Mouse (Mus musculus): ENCODE data around the gene Gm10837.

Gm10837 gene

GRCm38 (mm10) chr14:122479461-122480109, 10.8 kb upstream of the Gm10837 start:
- no peak for DNase-seq (ENCODE audit: low spot score in 2 of 2)

DNA sequence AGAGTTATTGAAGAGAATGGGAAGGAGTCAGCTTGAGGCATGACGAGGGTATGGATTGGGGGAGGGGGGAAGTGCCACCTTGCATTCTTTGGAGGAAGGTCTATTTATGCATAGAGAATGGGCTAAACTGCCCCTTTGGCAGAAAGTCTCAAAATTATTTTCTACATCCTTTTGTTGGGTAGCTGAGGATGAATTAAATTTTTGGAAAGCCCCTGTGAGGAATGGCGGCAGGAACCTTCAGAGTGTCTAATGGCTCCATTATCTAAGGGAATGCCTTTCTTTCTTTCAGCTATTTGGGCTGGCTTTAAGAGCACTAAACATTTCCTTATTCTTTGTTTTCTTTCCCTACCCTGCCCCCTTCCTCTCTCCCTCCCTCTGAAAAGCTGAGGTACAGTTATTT, 10.0 kb upstream of the Gm10837 start:
- no peak for DNase-seq (ENCODE audit: low spot score in 2 of 2)

GRCm38 (mm10) chr14:122481181-122481580, 9.2 kb upstream of the Gm10837 start:
- no peak for DNase-seq (ENCODE audit: low spot score in 2 of 2)

DNA sequence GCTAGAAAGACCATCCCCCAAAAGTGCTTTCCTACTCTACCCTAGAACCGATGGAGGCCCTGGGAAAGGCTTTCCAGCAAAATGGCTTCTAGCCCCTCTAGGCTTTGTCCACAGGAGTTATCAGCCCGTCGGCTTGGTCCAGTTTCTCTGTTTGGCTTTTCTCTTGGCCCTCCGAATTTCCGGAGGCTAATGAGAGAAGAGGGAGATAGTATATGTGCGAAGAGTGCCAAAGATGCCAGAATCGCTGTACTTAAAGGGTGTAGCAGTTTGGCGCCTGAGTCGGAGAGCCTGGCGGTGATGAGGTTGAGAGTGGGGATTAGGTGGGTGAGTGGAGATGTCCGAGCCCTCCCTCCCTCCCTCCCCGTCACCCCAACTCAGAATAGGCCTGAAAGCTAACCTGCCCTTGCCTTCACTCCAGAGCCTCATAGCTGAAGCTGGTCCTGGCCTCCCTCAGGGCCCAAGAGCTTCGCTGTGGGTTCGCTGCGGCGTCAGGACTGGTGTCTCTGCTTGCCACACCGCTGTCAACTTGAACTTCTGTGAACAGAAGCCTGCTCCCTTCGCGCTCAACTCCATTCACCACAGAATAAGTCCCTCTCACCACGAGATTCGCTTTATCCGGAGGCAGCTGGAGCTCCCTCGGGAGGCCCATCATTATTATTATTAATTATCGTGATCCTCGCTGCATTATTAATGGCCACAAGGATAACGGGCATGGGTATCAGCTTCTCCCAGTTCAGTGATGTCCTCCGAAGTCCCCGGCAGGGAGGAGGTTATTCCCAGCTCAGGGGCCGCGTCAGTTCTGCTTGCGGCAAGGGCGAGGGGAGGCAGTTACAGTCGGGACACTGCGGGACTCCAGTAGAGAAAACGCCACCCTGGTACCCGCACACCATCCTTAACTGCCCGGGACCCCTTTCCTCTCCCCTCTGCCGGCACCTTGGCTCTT, 8.0 kb upstream of the Gm10837 start:
- DNase-seq (ENCODE audit: low spot score in 2 of 2): no peak

DNA sequence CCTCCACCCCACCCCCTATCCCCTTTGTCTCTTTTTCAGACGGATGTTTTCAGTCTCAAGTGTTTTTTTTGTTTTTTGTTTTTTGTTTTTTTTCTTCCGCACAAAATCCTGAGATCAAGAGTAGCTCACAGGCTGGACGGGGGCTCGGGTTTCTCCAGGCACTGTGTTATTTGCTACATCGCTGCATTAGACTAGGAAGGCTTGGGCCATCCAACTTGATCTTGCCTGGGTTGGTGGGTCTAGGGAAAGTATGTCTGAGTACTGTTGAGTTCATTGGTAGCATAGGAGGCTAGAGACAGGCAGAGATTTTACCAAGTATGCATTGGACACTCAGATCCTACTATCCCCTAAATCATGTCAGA, 7.4 kb upstream of the Gm10837 start:
- DNase-seq (ENCODE audit: low spot score in 2 of 2): no peak

DNA sequence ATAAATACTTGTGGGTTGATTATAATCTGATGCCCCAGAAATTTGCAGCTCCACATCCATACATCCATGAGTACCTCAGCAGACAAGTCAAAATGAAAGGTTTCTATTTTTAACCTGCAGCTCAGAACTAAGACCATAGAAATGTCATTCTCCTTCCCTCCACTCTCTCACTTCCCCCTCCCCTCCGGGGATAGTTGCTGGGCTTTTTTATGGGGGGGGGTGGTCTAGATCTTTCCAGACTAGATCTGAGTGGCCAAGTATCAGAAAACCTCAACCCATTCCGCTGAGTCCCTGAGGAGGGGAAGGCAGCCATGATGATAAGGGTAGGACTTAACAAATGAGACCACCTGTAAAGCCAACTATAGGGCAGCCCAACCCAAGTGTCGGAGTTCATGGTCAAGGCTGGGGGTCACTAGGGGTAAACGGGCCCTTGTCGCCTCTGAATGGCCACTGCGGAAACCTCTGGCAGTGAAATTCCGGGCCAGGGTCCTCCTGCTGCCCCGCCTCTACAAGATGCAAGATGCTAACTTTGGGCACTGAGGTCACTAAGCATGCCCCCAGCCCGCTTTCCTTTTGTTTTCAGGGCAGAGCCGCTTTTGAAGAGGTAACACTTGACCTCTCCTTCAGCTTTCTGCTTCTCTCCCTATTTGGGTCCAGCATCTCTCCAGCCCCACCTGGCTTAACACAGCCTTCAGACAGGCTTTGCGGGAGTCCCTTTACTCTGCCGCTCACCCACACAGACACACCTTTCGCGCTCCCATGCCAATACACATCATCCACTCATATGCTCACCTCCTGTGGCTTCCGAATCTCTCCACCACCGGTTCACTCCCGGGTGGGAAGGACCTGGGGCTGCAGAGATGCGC, 6.6 kb upstream of the Gm10837 start:
- DNase-seq (ENCODE audit: low spot score in 2 of 2): no peak

DNA sequence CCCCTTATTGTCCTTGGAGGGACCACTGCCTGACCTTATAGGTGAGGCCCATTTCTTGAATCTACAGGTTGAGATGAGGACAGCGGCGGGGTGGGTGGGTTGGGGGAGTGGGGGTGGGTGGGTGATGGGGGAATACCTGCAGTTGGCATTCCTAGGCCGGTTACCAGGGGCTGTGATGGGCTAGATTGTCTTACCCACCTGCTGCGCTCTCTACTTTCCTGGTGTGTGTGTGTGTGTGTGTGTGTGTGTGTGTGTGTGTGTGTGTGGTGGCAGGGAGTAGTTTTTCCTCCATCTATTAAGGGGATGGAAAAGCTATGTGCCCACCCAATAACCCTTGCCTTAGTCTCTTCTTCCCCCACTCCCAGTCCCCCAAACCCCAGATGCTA, 5.9 kb upstream of the Gm10837 start:
- DNase-seq (ENCODE audit: low spot score in 2 of 2): no peak

DNA sequence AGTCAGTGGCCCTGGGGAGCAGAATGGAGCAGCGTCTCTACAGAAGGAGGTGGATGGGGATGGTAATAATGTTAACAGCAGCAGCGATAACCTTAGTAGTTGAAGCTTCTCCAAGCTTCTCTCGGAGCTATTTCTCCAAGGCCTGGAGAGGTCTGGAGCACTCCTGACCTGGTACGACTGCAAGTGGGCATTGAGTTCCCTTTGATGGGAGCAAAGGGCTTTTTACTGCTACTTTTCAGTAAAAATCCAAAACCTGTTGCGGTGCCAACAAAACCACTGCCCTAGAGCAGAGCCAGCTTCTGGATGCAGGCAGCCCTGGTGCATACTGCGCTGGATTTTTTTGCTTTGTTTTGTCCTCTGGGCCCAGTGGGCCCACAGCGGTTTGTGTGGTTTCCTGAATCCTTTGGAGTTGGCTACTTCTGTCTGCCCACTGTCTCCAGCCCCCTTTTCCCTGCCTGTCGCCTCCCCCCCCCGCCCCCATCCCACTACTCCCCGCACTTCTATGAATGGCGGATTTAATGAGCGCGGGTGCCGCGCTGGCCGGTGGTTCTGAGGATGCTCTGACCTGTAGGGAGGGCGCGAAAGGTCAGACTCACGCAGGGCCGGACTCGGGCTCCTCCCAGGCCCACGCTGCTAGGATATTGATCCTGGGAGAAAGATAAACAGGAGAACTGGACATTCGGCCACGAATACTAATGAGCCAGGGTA, 5.4 kb upstream of the Gm10837 start:
- DNase-seq (ENCODE audit: low spot score in 2 of 2): no peak

DNA sequence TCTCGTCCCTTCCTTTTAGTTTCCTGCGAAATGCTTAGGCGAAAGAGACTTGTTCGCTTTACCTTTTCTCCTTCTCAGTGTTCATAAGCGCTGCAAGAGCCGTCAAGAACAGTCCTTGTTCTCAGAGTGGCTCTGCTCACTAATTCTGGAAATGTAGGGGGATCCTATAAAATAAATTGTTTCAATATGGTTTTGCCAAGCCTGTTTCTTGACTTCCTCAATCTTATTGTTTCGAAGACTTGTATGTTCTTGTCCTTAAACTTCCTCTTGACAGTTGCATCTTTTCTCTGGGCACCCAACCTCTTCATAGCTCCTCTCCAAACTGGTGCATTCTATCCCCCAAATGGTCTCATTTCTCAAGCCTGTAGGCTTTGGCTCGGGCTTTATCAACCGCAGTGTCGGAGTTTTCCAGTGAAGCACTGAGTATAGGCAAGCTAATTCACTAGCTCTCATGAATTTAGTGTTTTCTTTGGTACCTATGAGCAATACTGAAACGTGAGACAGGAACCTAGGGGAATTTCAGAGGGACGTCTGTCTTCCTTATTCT, 4.7 kb upstream of the Gm10837 start:
- DNase-seq (ENCODE audit: low spot score in 2 of 2): no peak

DNA sequence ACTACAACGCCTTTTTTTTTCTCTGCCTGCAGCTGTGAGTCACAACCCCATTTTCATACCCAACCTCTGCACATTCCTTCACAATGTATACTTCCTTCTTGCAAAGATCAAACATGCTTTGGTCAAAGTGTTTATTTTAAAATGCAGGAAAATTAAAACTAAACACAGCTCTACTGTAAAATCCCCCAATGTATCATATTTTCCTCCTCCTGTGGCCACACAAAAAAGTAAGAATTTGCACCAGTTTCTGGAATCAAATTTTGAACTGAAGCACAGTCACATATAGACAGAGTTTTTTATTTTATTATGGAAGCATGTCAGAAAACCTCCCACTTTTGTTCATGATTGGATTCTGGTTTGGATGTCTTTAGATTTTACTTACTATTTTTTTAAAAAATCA, 3.8 kb upstream of the Gm10837 start:
- DNase-seq (ENCODE audit: low spot score in 2 of 2): no peak

GRCm38 (mm10) chr14:122487366-122487765, 3.0 kb upstream of the Gm10837 start:
- DNase-seq (ENCODE audit: low spot score in 2 of 2): no peak

GRCm38 (mm10) chr14:122489041-122489440, 1.3 kb upstream of the Gm10837 start:
- no peak for DNase-seq (ENCODE audit: low spot score in 2 of 2)

- no peak for DNase-seq (ENCODE audit: low spot score in 2 of 2)
Observed at GRCm38 (mm10) chr14:122489686-122490414, 536 bp upstream of the Gm10837 start.

DNA sequence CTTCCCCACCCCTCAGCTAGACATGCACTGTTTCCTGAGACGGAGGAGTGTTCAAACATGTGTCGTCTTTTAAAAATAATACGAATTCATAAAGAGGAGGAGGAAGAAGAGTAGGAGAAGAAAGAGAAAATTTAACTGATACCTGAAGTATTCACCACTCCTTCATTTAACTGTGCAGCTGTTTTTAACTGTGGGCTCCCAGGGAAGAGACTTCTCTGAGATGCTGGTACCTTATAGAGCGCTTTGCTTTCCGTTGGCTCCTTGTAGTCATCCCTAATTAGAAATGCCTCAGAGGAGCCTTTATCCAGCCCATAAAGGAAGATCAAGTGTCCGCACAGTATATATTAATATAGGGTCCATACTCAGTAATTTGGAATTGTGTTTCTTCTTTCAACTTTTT, 1.1 kb downstream of the Gm10837 start:
- DNase-seq (ENCODE audit: low spot score in 2 of 2): no peak

GRCm38 (mm10) chr14:122492015-122492414, 1.6 kb downstream of the Gm10837 start:
- no peak for DNase-seq (ENCODE audit: low spot score in 2 of 2)

DNA sequence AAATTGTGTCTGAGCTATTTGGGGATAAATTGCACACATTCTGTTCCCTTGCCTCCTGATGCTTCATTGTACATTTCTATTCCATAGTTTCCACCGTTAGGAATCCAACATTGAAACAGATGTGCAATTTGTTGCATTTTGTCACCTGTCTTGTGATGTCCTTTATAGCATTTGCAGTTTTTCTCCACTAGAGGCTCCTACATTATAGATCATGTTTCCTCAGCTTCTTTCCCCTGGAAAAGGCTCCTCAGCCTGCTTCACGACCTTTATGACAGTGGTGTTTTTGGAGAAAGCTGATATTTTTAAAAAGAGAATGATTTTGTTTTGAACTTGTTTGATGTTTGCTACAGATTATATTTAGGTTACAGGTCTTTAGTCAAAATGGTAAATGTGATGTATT, 18.7 kb downstream of the Gm10837 start:
- no peak for DNase-seq (ENCODE audit: low spot score in 2 of 2)

DNA sequence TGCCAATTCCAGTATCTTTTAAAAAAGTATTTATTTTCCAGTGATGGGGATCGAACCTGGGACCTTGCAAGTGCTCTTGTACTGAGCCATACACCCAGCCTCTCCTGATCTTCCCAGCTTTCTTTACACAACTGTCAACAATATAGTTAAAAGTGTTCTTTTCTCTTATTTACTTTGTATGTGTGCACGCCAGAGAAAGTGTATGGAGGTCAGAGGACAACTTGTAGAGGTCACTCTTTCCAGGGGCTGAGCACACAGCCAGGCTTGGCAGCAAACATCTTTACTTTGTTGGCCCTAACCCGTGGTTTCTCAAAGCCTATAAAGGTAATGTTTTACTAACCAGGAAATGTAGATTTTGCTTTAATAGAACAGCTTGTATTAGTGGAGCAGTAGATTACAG, 21.1 kb downstream of the Gm10837 start:
- DNase-seq (ENCODE audit: low spot score in 2 of 2): no peak

- no peak for DNase-seq (ENCODE audit: low spot score in 2 of 2)
Observed at GRCm38 (mm10) chr14:122513511-122514036, 23.2 kb downstream of the Gm10837 start.

DNA sequence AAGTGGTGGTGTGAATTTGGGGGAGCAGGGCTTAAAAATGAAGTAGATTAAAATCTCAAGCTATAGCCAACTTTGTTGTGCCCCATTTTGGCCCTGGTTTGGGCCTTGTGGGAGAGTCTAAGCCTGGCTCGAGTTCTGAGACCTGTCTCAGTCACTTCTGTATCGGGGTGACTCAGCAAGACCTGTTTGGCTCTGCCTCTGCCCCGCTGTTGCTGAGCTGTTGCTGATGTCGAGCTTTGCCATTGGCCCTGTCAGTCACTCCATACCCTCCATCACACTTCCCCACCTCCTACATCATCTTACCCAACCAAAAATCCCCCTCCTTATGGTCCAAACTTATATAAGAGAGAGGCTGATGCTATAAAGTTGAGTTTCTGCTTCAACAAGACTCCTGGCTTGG, 38.1 kb downstream of the Gm10837 start:
- no peak for DNase-seq (ENCODE audit: low spot score in 2 of 2)

Data from frontal cortex, postnatal 36 days (tissue).